Mouse (Mus musculus): ENCODE measurements at regions not wholly inside any gene's neighbourhood (a gene's known extent, or its start where the extent isn't known, plus 50 kb on each side); places are given as distances from the start of the nearest gene placed in this dataset.
A peak's percentile ranks its signal among the peaks of the same experiment; 100 is the strongest.
"Not testable (repeated sequence)": the region's sequence is repeated elsewhere in the genome, so short reads cannot be mapped to it uniquely, and the experiment has no call there.

DNA sequence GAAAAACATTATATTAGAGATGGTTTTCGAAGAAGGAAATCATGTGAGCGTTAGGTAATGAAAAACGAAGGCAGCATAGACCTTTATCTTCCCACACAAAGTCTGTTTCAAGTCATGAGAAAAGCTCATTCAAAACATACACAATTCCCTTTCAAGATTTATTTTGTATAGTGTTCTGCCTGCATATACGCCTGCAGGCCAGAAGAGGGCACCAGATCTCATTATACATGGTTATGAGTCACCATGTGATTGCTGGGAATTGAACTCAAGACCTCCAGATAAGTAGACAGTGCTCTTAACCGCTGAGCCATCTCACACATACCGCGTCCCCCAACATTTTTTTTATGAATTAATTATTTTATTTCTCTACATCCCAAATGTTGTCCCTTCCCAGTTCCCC is 578.3 kb upstream of the Ccdc54 start:
- no peak for DNase-seq

DNA sequence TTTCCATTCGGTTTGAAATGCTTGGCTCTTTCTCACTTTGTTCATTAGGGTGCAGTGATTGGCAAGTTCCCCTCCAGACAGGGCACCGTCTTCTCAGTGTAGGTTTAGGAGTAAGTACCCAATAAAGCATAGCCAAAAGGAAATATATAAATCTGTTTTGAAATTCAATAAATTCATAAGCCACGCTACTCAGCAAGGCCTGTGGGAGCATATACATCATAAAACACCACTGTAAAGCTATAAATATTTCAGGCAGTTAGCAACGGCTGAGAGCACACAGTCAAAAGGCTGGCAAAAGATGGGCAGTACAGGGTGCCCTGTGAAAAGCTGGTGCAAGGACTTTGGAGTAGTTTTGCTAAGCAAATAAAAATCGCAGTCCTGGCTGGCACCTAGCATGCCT is 569.8 kb upstream of the Ccdc54 start:
- peak; percentile 34 for DNase-seq

DNA sequence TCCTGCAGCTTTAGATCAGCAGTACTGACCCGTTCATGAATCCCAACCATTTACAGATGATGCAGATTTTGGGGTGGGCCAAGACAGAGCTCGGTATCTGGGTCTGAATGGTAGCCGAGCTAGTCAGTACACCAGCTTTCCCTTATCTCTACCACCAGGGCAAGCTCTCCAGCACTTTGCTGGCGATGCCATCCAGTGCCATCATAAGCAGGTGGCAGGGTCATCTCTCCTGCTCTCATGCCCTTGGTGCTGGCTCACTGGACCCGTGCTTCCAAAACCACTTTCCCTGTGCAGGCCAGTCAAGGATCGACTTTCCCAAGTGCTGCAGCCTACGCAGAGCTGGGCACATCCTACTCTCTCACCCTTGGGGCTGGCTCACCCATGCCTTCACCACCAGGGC is 547.6 kb upstream of the Ccdc54 start:
- no peak for DNase-seq

DNA sequence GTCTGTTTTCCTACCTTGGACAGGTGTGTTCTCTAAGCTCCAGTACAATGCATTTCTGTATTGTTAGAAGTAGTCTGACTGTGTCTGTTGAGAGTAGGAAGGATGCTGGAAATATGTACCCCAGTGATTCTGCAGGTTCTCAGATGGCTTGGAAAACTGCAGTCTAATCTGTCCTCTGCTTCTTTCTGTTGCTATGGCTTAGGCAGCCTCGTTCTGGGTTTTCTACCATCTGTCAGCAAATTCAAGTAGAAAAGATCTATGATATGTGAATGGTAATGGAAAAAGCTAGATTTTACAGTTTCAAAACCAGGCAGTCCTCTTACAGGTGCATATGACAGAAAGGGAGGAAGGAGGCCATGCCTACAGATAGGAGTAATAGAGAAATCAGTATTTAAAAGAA is 528.9 kb upstream of the Ccdc54 start:
- DNase-seq = no peak

DNA sequence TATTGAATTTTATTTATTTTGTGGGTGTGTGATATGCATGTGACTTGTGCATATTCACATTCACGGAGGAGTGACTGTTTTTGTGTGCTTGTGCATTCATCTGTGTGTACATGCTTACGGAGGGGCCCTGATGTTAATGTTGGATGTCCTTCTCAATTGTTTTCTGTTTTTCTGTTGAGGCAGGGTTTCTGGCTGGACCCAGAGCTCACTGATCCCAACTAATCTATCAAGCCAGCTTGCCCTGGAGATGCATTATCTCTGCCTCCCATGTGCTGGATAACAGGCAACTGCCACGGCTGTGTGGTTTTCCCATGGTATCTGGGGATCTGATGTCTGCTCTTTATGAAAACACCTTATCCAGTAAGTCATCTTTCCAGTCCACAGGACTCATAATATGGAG is 527.4 kb upstream of the Ccdc54 start:
- peak; percentile 11 for DNase-seq

DNA sequence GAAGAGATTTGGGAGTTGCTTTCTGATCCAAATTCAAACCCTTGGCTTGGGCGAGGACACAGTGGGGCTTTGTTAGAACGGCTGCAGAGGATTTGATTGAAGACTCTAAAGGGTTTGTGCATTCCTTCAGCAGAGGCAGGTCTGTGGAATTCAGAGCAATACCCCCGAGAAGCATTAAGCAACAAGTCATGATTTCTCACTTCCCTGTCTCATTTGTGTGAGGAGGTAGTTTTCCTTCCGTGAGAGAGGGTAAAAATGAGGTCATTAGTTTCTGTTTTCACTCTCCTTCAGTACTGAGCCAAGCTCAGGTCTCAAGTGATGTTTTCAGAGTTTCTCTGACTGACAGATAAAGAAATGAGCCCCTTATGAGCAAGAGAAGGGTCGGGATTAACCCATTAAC is 526.9 kb upstream of the Ccdc54 start:
- peak; percentile 20 for DNase-seq

DNA sequence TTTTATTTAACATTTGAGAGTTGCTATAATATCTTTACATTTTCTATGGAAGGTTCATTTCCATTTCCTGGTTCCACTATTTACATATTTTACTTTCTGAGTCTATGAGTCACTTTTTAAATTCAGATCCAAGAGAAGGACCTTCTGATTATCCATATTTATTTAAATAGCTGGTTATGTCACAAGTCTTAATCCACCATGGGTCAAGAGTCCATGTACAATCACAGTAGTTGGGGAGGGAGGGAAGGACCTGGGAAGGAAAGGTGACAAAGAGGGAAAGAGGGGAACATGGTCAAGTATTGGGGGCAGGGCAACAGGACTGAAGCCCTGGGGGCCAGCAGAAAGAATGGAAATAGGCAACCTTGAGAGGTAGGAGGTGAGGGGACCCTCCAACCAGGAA is 518.9 kb upstream of the Ccdc54 start:
- DNase-seq = no peak

DNA sequence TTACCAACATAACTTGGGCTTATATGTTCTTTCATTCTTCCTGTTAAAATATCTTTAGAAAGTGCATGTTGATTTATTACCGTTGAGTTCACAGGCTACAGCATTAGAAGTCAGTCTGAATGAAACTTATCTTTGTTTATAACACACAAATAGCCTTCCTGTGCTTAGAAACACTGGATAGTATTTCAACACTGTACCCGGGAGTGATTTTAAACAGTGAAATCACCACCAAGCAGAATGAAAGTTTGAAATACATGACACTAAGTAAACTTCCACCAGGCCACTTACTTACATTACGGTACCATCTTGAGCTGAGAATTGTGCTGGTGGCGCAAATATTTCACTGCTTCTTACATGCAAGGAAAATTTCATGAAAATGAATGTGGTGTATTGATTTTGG is 516.5 kb upstream of the Ccdc54 start:
- DNase-seq = no peak

DNA sequence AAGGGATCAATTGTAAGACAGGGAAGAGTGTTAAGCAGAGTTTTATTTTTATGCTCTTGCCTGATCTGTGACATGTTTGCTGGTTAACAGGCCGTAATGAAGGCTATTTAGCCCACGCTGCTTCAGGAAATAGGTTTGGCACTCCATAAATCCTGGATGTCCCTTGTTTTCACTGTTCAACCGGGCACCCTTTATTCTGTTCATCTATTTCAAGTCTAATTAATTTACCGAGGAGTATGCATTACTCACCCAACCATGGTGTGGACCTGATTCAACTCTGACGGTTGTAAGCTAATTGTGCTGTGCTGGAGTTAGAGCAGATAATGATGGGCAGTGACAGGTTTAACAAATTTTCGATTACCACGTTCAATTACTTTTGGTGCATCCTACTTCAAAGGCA is 495.6 kb upstream of the Ccdc54 start:
- DNase-seq = peak; percentile 43

DNA sequence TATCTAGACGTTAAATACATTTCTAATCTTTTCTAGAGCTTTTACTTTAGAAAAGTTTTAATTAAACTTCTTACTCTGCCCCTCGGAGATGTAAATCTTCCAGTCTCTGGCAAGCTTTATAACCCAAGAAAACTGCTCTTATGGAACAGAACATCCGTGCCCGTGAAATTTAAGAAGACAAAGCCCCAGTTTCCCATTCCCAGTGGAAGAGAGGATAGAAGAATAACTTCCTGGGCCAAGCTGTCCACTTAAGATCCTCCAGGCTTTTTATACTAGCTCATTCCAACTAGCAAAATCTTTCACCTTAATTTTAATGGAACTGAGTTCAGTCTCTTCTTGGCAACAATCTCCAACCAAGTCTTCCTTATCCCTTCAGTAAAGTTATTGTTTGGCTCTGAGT is 489.2 kb upstream of the Ccdc54 start:
- no peak for DNase-seq

DNA sequence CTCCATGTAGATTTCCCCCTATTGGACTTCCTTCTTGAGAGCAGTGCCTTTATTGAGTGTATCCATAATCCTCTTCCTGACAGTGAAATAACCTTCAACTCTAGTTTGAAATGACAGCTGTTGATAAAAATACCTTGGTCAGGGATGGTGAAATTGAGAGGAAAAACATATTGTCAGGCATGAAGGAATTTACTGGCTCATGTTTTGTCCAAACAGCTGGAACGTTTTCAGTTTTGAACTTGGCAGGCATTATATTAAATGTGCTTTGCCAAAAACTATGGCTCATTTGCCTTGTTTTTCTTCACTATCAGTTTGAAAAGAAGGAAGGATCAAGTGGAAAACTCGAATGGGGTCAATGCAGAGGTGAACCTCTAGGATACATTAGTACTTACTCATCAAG is 457.7 kb upstream of the Ccdc54 start:
- DNase-seq = no peak

DNA sequence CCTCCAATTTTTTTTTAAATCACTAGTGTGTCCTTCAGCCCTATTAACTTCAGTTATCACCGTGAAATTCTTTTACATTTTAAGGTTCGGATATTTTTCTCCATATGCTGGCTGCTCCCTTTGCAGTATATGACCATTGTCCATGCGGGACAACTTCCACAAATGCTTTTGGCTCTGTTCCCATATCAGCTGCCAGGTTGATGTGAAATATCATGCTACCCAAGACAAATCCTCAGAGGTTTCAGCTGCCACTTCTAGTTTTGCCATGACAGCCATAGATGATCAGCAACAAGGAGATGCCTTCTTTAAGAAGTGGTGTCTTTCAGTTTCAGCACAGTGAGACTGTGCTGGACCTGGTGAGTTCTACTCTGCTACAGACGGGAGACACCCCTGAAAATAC is 457.2 kb upstream of the Ccdc54 start:
- no peak for DNase-seq

DNA sequence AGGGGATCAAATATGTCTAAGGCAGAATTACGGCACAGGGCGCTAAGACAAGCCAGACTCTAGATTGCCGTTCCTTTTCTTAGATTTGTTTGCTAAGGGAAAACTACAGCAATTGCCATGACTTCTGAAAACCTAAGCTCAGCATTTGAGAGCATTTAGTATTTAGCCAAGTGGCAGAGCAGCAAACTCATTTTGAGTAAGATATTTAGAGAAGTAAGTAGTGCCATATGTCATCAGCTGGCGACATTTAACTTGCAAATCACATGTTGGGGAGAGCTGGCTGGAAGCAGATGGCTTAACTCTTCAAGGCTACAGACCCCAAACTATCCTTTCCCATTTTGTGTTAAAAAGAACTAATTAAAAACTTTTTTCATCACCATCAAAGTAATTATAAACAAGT is 450.4 kb upstream of the Ccdc54 start:
- DNase-seq = no peak

DNA sequence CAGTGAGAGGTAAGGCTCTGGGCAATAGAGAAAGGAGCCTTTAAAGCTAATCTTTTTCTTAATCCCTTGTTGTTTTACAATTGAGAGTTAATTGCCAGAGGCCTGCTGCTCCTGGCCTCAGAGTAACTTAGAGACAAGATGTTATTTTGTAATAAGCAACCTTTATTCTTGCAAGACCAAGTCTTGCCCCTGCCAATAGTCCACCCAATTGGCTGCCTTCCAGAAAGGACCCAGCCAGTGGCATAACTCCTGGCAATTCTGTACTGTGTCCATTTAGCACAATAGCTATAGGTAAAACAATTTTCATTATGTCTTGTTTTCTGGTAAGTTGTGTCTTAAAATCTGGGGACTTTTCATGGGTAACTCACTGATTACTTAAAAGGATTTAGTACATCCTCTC is 411.9 kb upstream of the Ccdc54 start:
- peak; percentile 1 for DNase-seq

DNA sequence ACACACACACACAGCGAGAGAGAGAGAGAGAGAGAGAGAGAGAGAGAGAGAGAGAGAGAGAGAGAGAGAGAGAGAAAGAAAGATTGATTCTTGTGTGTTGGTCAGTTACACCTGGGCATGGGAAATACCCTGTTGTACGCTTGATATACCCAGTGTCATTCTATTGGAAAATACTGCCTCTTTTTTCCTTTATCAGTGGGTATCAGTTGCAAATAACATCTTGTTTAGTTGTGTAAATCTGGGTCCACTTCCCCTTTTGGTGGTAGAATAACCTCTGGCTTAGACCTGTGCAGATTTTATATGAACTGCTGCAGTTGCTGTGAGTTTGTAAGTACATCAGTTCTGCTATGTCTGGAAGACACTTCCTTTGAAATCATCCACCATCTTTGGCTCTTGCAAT is 373.4 kb upstream of the Ccdc54 start:
- DNase-seq = no peak

DNA sequence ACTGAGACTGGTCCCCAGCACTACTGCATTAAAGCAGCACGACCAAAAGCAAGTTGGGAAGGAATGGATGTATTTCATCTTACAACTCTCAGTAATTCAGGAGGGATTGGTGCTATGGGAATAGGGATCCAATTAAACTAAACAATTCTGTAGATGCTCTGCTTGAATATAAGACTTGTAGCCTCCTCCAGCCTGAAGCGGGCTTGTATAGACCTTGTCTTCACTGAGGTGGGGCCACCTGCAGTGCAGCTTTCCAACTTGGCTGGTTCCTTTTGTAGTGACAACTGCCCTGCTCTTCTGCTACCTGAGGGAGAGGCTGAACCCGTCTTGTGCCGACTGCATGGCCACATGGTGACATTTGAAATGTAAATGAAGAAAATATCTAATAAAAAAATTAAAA is 353.1 kb upstream of the Ccdc54 start:
- DNase-seq = no peak

DNA sequence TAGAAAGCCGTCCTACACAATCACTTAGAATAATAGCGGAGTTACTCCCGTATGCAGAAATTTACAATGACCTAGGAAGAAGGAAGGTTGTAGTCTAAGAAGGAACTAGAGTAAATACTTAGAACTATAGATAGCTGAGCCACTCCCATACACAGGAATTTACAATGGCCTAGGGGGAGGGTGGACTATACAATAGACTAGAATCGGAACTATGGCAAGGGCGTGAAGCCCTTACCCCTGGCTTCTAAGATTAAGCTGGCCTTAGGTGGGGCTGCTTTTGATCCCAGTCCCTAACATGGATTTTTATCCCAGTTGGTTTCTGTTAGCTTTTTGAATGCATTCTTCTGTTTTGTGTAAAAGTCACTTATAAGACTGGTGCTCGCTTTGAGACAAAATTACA is 352.6 kb upstream of the Ccdc54 start:
- DNase-seq = not testable (repeated sequence)

DNA sequence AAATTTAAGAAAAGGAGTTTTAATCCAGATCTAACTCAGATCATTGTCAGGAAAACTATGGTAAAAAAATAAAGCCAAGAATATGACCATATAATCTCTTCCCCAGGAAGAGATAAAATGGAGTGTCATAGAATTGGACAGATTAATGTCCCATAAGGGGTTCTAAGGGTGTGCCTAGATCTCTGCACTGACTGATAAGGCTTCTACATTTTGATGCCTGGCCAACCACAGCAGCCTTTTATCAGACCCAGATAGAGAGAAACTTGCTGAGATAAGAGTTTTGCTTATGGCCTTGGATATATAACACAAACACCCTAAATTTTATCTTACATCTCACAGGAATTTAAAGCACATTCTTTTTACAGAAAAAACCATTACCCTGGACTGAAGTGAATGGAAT is 351.3 kb upstream of the Ccdc54 start:
- DNase-seq = no peak

DNA sequence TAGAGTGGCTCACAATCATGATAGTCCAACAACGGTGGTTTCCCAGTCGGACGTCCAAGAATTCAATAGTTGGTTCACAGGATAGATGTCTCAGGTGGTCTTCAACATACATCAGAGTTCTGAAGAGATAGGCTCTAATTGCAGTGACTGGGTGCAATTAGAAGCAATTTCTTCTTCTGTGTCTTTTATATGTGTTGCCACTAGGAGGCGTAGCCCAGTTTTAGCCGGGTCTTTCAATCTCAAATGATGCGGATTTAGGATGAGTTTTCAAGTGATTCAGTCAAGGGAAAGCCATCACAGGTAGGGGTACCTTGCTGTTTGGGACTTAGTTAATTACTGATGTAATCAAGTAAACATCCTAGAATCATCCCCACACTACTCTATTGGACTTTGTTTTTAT is 348.4 kb upstream of the Ccdc54 start:
- no peak for DNase-seq

DNA sequence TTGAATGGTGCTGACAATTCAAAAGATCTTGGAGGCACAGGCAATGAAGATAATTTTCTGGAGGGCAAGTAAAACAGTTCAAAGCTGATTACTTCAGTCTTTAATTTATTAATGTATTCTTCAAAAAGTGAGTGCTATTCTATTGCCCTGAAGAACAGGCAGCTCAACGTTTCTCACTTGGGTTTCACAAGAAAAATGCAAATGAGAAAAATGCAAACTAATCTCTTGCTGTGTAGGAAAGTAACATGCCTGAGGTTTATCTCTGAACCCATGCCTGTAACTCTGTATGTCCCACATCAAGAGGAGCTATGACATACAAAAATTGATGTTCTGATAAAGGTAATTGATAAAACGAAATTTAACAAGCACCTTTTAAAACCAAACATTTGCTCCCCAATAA is 316.8 kb upstream of the Ccdc54 start:
- no peak for DNase-seq

DNA sequence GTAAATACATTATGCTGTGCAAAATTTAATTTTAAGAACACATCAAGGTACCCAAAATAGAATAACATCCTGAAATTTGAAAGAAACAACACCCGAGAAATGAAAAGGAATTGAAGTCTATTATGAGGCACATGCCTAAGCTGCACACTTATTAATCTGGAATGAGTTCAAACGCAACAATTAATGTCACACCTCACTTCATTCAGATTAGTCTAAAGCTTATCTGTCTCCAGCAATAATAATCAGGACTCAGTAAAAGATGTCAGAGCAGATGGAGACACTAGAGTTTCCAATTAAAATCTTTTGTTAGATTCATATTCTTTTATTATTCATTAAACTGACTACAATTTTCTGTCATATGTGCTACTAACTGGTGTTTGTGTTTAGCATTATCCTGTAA is 308.2 kb upstream of the Ccdc54 start:
- DNase-seq = peak; percentile 43

DNA sequence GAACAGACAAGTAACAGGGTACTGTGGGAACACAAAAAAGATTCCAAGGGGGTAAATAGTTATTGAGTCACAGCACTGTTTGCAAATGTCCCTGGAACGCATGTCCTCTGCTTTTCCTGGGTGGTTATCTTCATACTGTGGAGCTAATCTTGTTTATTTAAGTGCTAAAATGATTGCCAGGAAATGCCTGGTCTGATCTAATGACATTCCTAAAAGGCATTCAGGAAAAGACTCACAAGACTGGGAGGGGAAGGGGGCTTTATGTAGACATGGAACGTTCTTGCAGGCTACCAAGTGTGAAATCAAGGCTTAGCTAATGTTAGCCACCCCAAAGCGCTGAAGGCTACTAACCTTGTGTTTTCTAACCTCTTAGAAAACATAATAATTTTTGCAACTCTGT is 287.0 kb upstream of the Ccdc54 start:
- DNase-seq = no peak

DNA sequence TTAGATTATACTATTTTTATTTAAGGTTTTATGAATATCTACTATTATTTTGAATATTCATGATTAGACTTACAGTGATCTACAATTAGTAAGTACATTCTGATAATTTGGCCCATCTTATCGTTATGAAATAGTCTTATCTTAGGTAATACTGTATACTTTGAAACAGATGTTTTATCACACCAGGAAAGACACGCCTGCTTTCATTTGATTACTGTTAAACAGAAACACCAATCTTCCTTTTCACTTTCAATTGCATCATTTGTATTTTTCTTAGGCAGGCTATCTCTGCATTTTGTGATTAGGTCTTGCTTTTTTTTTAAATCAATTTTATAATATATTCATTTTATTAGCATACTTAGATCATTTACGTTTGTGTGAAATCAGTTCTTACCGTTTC is 280.4 kb upstream of the Ccdc54 start:
- no peak for DNase-seq

DNA sequence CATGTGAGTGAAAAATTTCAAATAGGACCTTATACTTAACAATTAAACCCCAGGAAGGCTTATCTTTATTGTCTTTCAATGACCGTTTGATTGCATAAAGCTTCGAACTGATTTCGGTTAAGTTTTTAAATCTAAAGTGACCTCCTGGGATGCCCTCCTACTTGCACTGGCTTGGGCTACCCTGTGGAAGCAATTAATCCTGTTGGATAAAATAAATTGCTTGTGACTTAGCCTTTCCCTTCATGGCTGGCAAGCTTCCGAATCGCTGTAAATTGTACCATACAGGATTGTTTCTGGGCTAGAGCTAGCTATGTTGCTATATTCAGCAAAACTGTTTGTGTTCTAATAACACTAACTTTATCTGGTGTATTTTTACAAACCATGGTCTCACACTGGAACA is 272.6 kb upstream of the Ccdc54 start:
- DNase-seq = no peak

DNA sequence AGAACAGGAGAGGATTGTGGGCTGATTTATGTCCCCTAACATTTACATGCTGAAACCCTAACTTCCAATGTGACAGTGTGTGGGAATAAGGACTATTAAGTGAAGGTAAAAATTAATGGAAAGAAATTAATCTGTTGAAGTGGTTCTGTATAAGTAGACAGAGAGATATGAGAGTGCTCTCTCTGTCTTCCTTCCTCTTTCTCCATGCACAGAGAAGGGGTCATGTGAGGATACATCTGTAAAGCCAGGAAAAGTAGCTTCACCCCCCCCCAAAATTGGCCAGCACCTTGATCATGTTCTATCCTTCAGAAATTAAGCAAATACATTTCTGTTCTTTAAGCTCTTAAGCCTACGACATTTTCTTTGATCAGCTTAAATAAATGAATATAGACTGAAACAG is 268.6 kb upstream of the Ccdc54 start:
- DNase-seq = no peak

DNA sequence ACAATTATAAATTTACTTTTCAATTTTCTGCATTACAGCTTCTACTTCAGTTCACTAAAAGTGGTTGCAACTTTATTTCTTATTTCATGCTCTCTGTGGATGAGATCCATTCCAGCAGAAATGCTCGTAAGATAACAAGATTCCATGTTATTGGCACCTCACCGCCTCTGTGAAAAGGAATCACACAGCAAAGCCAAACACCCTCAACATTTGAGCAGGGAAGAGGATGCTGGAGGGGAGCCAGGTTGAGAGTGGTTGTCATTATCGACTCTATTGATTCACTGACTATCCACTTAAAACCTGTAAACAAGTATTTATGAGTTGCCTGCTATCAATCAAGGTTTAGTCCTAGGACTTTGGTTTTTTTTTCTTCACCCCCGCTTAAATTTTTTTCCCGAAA is 261.1 kb upstream of the Ccdc54 start:
- DNase-seq = no peak

DNA sequence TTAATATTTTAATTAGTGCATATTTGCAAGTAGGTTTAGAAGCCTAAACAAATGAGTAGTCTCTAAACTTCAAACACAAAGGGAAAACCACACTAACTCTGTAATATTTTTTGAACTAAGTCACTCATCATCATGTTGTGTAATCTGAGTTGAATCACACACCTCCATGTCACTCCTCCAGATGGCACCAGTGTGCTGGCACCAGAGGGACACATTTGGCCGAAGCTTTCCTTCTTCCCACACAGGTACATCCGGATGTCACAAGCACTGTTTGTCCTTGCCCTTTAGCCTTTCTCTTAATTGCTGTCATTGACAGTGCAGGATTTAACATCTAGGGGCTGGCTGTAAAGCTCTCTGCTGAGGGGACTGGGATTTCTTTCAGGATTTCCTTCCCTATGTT is 256.7 kb upstream of the Ccdc54 start:
- DNase-seq = no peak

Measured in retina, postnatal 1 day (tissue).